Mouse (Mus musculus): ENCODE results near the gene Anks3. TPM values are rescaled to one million over a fixed set of nuclear protein-coding genes. Genes with fewer than 3 reads are reported as not detected.

Gene Anks3
- 18.3 and 21.6 TPM in 2 replicates for polyA plus RNA-seq (2012; rRNA removed)

DNA sequence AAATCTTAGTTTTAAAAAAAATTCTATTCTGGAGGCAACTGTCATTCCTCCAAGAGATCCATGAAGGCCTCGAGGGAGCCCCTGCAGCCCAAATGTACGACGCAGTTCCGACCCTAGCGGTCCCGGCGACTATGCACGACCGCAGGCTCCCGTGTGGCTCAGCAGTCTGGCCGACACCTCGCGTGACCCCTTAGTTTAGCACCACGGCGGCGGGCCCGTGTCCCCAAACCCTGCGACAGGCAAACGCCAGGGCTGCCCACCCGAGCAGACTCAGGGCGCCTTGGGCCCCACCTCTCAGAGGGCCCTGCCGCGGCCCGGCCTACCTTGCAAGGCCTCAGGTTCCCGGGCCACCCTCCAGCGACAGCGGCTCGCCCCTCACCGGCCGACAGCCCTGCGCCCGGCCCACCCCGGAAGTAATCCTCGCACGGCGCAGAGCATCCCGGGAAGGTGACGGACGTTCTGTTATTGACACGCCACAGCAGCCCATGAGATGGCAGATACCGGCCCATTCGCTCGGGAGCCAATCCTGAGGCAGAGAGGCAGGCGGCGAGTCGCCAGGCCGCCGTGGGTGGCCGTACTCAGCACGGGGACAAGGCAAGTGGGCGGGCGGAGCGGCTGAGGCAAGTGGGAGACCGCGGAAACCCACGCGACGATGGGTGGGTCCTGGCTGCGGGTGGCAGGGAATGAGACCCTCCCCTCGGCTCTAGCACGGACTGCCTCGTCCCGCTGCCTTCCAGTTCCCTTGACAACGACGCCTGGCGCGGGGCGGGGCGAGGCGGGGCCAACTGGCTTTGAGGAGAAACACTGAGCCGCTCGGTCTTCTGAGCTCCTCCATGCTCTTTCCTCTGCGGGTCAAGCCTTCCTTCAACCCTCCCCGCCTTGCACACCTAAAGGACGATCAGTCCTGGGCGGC lies at the start of gene Anks3:
Gene Anks3, minus strand, starts transcription at position 409 of the 913 bp plus-strand sequence.

DNA sequence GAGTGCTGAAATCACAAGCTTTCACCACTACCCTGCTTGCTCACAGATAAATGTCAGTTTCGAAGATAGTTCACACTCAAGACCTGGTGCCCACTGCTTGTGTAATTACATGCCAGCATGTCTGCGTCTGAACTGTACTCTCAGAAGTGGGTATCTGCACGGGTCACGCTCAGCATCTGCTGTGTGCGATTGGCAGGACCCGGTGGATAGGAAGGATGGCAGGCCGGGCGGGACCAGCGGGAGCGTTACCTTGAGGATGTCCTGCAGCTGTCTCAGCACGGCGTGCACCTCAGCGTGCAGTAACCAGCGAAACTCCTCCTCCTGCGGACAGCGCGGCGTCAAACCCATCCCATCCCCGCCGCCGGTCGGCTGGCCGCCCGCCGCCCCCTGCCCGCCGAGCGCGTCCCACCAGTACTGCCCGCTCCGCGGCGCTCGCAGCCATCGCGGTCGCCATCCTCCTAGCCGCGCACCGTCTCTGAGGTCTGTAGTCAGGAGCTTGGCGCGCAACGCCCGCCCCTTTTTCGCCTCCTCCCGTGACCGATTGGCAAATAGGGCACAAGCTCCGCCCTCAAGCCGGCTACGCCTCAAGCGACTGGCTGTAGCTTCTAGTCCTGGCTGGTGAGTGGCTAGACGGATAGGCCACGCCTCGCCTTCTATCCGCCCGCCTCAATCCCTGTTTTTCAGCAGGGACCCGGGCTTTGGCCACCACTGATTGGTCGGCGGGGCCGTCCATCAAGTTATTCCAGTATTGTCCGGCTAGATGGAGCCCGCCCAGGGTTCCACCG lies 49.2 kb upstream of the Anks3 start, which contains the start of gene Rogdi:
Gene Rogdi, minus strand, starts transcription at position 500 of the 785 bp plus-strand sequence.

DNA sequence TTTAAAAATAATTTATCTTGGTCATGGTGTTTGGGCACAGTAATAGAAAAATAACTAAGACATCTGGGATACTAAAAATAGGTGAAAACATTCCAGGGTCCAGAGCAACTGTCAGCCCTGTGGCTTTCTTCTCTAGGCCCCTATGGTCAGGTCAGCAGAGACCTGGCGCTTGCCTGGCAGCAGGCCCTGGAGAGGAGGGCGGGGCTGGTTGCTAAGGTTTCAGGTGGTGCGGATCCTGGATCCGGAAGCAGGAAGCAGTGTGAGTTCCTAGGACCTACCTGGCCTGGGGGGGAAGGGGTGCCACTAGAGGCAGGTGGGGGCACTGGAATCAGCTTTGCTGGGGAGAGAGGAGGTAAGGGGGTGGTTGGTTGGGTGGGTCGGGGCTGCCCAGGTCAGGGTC lies 43.1 kb upstream of the Anks3 start, which contains the start of gene Smim22:
Gene Smim22, plus strand, starts transcription at position 222 of the 400 bp plus-strand sequence.

DNA sequence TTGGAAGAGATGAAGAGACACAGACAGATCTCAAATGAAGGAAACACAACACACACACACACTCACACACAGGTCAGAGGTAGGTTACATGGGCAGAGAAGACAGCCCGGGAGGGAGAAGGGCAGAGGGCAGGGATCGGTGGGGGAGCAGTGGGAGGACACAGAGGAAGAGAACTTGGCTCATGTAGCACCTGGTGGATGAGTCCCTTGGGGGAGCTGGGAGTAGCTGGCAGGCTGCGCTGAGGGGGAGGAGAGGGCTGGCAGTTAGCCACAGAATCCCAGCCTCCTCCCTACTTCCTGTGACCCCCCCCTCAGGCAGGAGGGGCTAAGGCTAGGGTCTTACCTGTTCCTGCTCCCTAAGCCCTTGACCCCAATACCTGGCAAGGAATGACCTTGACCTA lies 33.5 kb upstream of the Anks3 start, which contains the start of gene Sept12:
Gene Sept12, minus strand, starts transcription at position 300 of the 400 bp plus-strand sequence.

DNA sequence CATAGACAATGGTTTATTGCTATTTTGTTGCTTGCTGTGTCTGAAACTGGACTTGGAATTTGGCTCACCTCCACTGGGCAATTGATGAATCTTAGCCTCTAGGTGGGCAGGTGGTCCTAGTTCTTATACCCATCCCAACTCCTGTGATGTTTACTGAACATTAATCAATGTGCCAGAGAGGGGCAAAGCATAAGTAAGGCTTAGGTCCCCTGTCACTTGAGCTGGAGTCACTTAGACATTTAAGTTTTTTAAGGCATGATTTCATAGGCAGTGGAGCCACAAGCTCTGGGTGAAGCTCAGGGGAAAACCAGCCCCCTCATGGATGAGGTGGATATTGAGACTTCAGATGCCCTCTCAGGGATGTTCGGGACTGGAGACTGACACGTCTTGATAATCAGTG lies 25.5 kb downstream of the Anks3 start, which contains the start of gene Nudt16l1:
Gene Nudt16l1, plus strand, starts transcription at position 301 of the 400 bp plus-strand sequence.

Other genes with a start within 250 kb of the Anks3 start
- 24.5 and 25.0 TPM in 2 replicates for gene Nmral1, start 244.8 kb downstream of the Anks3 start, polyA plus RNA-seq (2012; rRNA removed)
- 35.6 and 37.3 TPM in 2 replicates for gene Hmox2, start 237.8 kb downstream of the Anks3 start, polyA plus RNA-seq (2012; rRNA removed)
- 37.2 and 40.6 TPM in 2 replicates for gene Cdip1, start 173.9 kb downstream of the Anks3 start, polyA plus RNA-seq (2012; rRNA removed)
- not detected in 2 replicates for gene 4930562C15Rik, start 128.8 kb downstream of the Anks3 start, polyA plus RNA-seq (2012; rRNA removed)
- 7.5 and 7.9 TPM in 2 replicates for gene Ubald1, start 83.9 kb downstream of the Anks3 start, polyA plus RNA-seq (2012; rRNA removed)
- 28.5 and 32.0 TPM in 2 replicates for gene Mgrn1, start 78.0 kb downstream of the Anks3 start, polyA plus RNA-seq (2012; rRNA removed)
- gene Nudt16l1, start 25.4 kb downstream of the Anks3 start, polyA plus RNA-seq (2012; rRNA removed), result 32.0 and 33.3 TPM in 2 replicates
- gene Sept12, start 33.6 kb upstream of the Anks3 start, polyA plus RNA-seq (2012; rRNA removed), result not detected in 2 replicates
- 18.9 and 27.5 TPM in 2 replicates for gene Smim22, start 43.1 kb upstream of the Anks3 start, polyA plus RNA-seq (2012; rRNA removed)
- 70.5 and 78.4 TPM in 2 replicates for gene Rogdi, start 49.3 kb upstream of the Anks3 start, polyA plus RNA-seq (2012; rRNA removed)
- gene Glyr1, start 85.7 kb upstream of the Anks3 start, polyA plus RNA-seq (2012; rRNA removed), result 36.7 and 40.1 TPM in 2 replicates
- 8.3 and 9.7 TPM in 2 replicates for gene Ubn1, start 85.9 kb upstream of the Anks3 start, polyA plus RNA-seq (2012; rRNA removed)
- 0.61 and 0.70 TPM in 2 replicates for gene Ppl, start 168.2 kb upstream of the Anks3 start, polyA plus RNA-seq (2012; rRNA removed)
- 0.05 and 0.06 TPM in 2 replicates for gene Sec14l5, start 182.9 kb upstream of the Anks3 start, polyA plus RNA-seq (2012; rRNA removed)
- gene Nagpa, start 239.8 kb upstream of the Anks3 start, polyA plus RNA-seq (2012; rRNA removed), result 7.8 and 9.2 TPM in 2 replicates

Data from liver, embryonic 18 days (tissue).